Mouse (Mus musculus): ENCODE measurements around the gene Gm10096. TPM values are rescaled to one million over a fixed set of nuclear protein-coding genes. Genes with fewer than 3 reads are reported as not detected.
"Not testable (repeated sequence)": the region's sequence is repeated elsewhere in the genome, so short reads cannot be mapped to it uniquely, and the experiment has no call there.

Gene Gm10096
- not detected for polyA plus RNA-seq (2012; fragmentation: generic; extraction: Trizol)
- long read RNA-seq, experiment 1, result 0 reads
- long read RNA-seq, experiment 2, result 0 reads

DNA sequence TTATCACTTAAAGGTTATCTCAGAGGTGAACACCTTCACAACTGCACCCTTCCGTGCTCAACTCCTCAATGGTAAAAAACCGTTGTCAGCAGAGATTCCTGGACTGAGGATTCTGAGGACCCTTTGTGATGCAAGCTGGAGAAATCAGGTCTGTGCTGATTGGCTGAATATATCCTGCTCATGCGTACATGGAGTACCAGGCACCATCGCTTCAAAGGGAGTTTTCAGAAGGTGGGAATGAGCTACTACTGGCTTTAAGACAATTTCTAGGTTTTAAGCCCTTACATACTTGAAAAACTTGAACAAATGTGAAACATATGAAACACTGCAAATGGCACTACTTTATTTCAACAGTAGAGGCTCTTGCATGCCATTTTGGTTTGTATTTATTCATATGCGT lies at the start of gene Gm10096:
Gm10096 (minus strand) TSS at position 101 of the 400 bp plus-strand sequence.
- H3ac ChIP-seq (ENCODE audit: control insufficient read depth, insufficient read length, low read depth); H3K79me2 ChIP-seq (ENCODE audit: control insufficient read depth, insufficient read depth); H3K4me3 ChIP-seq (ENCODE audit: insufficient read depth, poor library complexity, severe bottlenecking); H3K27me3 ChIP-seq (ENCODE audit: control insufficient read depth, insufficient read depth, insufficient read length); H3K36me3 ChIP-seq (ENCODE audit: control insufficient read depth, insufficient read depth); H3K79me3 ChIP-seq (ENCODE audit: low read depth): not testable (repeated sequence)

Data from C2C12 (cell line).